Mouse (Mus musculus) adrenal gland, postnatal 36 days (tissue): ENCODE results near the gene Mapk8ip1. TPM values are rescaled to one million over a fixed set of nuclear protein-coding genes. Genes with fewer than 3 reads are reported as not detected.

Experiments used
- DNase-seq, 2 experiments: peaks; one replicate each; pipeline ENCODE4 v3.0.0; 2021; ENCODE audit warnings: mixed read lengths in 1 of 2
- total RNA-seq, 2 experiments: library from RNA; stranded (reverse); gene quantifications; 2 replicates each; pipeline ENCODE4 v1.2.3; 2021

Gene Mapk8ip1
- total RNA-seq, 2 experiments from 2014 or later = 30.9 to 35.1 TPM

DNA sequence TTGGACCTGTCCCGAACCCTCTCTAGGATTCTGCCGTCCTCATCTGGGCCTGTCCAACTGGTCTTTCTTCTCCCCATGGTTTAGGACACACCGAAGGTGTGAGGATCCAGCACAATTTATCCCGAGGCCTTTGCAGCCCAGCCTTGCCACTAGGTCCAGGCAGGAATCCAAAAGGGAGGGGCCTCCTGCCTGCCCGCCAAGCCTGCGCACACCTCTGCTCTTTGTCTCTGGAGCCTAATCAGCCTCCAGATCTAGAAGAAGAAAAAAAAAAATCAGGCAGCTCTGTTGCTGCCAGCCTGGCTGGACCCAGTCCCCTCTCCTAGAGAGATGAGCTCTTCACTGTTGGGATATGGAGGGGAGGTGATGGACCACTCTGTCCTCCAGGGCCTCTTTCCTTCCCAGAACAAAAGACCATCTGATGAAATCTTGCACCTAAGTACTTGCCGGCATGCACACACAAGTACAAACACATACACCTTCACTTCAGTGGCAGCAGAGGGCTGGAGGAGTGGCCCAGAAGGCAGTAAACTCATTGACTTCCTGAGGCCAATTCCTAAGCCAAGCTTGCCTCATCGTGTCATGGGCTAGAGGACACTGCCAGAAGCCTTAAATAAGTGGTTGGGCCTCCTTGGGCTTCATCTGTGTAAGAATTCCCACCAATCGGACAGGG is 28.2 kb downstream of the Mapk8ip1 start:
- DNase-seq = peak; percentile 76

DNA sequence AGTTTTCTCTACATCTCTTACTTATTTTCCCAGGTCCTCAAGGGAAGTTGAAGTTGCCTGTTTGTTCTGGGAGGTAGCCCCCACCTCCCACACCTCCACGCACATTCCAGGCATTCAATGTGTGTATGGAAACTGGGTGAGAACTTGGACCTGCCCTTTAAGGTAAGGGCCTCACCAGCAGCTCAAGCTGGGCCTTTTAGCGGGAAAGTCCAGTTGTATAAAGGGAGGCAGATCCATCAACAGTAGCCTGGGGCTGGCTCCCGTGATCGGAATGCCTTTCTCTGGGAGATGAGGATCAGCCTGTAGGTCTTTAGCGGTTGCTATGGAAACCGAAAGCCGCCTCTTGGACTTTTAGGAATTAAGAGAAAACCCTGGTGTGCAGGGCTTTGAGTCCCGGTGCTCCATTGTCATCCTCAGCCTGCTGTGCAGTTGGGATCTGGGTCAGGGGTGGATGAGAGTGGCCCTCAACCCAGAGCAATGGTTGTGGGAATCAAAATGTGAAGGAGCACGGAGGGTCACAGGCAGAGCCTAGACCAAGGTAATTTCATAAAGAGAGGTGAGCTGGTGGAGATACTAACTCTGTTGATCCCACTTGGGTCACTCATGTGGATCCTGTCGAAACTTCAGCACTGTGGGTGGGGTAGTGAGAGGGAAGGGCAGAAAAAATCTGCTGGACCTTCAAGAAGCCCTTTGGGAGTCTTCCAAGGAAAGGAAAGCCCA is 28.9 kb downstream of the Mapk8ip1 start:
- no peak for DNase-seq

DNA sequence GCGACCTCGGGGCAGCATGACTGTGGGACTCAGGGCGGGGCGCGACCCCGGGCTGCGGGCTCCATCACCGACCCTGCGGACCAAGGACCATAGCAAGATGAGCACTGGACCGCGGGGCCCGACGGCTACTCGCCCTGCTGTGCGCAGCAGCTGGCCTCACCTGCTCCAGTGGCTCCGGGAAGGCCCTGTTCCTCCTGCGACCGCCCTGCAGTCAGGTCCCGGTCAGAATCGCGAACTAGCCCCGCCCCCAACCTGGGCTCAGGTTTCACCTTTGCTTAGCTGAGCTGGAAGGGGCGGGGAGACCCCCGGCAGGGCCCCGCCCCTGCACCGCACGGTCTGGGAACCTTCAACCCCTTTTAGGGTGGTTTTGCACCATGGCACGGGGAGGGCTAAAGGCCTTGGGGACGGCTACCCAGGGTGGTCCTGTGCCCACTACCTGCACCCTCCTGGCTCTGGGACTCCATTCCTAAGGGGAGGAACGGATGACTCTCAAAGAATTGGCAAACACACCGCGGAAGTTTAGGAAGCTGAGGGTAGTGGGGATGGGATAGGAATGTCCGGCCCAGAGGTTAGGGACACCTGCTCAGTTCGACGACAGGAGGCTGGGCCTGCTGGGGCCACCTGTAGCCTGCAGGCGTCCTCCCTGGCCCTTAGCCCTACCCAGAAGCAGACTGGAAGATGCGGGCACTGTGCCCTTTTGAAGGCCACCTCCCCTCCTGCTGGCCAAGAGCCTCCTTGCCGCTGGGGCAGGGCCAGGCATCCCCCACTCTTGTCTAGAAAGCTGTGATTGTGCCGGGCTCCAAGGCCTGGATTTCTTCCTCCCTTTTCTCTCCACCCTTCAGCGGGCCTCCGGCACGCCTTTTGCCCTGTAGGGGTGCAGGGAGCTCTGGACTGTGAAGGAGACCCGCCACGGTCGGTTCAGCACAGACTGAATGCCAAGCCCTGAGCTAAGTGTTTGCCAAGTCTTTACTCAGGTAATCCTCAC is 29.9 kb downstream of the Mapk8ip1 start:
- DNase-seq = peak in 1 of 2 experiments; percentile 48

DNA sequence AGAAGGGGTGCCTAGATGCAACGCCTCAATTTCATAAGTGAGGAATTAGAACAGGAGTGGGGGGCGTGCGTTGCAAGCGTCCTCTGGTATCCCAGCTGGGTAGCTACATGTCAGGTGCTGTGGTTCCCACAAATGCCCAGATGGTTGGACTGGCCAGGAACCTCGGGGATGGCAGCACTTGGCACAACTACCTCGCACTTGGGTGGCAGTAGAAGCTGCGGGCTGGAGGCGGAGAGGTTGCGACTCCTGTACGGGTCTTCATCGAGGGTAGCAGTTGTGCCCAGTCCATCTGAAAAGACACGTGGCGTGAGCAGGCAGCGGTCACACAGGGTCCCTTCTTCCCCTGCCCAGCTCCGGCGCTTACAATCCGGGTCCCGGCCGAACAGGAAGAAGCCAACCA is 30.7 kb downstream of the Mapk8ip1 start:
- no peak for DNase-seq

DNA sequence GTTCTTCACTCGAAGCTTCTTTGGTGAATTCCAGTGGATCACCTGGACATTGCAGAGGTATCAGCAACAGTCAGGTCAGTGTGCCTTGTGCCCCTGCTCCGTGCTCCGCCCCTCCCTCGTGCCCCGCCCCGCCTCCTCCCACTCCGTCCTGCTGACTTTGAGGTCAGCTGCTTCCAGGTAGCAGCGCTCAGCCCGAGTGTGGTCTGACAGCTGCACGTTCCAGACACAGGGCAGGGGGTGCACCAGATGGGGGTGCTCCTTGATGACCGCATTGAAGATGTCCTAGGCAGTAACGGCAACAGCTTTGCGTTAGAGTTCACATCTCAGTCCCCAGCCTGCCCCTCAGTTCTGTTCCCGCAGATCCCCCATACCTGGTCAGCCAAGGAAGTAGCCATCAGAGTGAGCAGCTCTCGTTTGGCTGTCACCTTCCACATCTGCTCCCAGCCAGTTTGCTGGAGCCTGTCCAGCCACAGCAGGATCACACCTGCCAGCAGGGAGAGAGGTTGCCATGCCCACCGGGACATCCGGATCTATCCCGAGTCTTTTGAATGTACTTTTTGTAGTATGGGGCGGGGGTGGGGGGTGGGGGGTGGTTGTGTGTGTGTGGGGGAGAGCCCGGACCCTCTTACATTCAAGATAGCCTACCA is 33.6 kb downstream of the Mapk8ip1 start:
- DNase-seq = no peak

DNA sequence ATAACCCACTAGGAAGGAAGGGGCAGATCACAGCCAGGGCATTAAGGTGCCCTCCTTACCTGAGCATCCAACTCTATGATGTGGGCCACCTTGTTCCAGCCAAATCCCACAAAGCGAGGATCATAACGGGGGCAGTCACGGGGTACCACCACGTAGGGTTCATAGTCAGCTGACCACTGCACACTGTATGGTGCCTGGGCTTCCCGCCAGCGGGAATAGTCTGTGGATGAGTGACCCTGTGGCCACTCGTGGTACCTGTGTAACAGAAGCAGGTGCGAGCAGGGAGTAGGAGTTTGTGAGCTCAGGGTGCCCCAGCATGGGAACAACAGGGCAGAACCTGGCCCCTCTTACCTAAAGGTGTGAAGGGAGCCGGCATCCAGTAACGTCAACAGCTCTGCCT is 35.5 kb downstream of the Mapk8ip1 start:
- DNase-seq = no peak

DNA sequence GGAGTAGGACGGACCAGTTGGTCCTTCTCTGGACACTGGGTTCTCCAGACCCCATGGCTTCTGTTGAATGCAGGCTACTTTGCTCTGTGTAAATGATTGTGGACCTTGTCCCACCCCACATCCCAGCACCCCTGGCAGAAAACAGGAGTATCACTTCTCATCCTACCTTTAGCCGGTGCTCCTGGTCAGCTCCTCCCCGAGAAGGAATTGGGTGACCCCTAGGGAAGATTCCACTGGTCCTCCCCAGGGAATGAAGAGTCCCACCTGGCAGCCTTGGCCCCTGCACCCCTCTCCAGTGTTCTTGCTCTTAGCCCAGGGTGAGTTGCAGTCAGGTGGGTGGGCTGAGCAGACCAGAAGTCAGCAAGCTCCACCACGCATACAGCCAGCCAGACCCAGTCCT is 37.0 kb downstream of the Mapk8ip1 start:
- peak in 1 of 2 experiments; percentile 0 for DNase-seq

DNA sequence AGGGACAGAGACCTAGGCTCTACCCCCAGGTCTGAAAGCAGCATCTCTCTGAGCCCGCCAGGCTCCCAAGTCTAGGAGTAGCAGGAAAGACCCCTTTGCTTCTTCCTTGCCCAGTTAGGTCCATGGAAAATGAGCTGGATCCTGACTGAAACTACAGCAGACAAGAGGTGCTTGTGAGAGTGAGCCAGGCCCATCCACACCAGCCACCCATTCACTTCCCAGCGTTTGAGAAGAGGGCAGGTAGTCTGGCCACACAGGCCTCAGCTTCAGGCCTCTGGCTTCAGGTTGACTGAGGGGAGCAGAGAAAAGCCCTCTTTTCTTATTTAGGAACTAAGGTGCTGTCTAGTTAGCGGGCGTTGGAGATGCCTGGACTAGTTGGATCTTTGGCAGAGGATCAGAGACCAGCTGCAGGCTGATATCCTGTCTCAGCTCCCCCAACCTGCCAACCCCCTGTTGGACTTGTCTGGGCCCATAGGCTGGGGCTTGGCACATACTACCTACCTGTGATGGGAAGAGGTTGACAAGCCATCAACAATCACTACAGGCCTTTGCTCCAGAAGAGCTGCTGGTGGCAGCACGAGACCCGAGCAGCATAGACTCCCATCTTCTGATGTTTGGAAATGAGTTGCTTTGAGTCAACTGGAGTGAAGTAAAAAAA is 38.4 kb downstream of the Mapk8ip1 start:
- DNase-seq = no peak

DNA sequence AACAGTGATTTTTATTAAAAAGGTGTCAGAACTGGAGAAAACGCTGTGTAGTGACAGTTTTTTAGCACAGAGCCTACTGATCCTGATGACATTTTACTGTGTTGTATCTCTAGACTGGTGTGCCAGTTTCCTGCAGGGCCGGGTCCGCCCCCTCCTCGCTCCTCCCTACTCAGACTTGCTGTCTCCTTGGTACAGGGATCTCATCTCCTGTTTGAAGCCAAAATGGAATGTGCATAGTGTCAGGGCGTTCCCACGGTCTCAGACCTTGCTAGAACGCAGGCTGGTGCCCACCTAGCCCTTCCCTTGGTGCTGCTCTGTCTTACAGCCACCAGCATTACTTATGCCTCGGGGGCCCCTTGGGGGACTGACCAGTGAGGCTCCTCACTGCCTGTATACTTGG is 39.3 kb downstream of the Mapk8ip1 start:
- DNase-seq = peak; percentile 34 to 46

- DNase-seq = peak in 1 of 2 experiments; percentile 45
Observed at GRCm38 (mm10) chr2:92360893-92361292, 40.2 kb downstream of the Mapk8ip1 start.

GRCm38 (mm10) chr2:92360186-92360823 is 40.8 kb downstream of the Mapk8ip1 start:
- no peak for DNase-seq

DNA sequence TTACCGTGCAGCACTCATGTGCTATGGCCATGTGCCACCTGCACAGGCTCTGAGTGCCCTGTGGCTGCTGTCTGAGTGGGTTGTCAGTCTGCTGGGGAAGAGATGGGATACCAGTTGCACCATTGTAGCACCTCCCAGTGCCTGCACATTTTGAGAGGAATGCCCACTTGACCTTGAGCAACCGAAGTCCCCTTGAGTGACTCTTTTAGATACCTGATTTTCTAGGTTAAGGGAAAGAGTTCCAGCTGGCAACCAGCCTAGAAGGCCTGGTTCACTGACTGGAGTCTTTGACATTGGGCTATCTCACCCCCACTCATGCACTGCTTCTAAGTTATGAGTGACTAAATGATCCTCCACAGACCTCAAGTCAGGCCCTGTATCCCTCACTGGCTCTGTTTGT is 41.8 kb downstream of the Mapk8ip1 start:
- DNase-seq = no peak

DNA sequence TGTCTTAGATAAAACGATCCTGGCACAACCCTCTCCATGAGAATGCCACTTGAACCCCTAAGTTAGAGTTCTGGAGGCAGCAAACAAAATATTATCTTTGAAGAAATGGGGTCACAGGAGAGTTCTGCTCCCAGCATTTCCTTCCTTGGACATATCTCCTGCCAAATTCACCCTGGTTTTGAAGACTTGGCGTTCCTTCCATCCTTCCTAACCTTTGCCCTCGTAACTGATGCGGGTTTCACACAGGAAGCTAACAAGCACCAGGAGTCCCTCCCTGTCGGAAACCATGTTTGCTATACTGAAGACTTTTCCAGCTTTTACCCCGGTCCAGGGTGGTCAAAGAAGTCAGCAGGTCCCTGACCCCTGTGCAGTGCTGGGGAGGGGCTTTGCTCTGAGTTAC is 46.8 kb downstream of the Mapk8ip1 start:
- DNase-seq = no peak

- no peak for DNase-seq
Observed at GRCm38 (mm10) chr2:92353402-92353801, 47.7 kb downstream of the Mapk8ip1 start.

- peak; percentile 46 to 60 for DNase-seq
Observed at GRCm38 (mm10) chr2:92350686-92351085, 50.4 kb downstream of the Mapk8ip1 start.

DNA sequence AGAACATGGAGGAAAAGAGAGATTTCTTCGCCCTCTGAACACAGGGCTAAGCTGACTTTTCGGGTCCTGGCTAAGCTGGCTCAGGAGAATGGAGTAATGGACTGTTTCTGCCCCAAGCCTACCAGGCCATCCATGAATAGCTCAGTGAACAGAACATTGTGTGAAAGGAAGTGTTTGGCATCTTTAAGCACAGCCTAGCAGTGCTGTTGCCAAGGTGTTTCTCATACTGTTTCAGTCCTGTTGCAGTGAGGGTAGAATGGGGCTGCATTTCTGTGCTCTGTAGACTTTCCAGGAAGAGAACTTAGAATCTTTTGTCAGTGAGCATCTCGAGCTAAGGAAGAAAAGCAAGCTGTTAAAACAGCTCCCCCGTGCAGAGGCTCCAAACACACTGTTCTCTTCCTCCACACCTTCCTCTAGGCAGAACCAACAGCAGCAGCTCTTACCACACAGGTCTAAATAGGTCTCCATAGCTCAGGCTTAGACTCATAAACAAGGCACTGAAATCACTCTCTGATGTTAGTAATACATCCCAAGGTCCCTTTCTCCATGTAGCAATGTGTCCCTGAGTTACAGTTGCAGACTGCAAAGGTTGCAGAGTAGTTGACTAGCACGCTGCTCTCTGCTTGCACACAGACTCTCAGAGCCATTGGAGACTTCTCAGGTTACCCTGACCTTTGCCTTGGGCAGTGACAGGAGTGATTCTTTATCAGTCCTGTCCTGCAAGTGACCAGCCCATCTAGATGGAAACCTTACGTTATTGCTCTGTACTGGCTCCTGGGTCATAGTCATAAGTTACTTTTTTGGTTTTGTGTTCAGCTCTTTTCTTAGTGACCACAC is 51.3 kb downstream of the Mapk8ip1 start:
- DNase-seq = peak; percentile 74 to 79

DNA sequence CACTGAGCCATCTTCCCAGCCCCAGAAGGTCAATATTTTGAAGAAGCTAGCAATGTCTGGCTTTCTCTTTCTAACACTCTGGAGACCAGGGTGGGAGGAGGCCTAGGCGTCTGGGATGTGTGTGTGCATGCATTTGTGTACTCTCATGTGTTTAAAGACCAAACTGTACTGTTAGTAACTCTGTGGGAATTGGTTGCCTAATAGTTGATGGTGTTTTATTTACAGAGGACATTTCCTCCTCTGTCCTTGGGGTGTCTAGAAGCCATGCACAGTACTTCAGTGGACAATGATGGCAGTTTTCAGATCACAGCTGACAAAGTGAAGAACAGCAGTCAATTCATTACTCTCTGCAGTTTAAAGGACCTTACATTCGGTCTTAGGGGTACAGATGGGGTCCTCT is 53.9 kb downstream of the Mapk8ip1 start:
- no peak for DNase-seq

DNA sequence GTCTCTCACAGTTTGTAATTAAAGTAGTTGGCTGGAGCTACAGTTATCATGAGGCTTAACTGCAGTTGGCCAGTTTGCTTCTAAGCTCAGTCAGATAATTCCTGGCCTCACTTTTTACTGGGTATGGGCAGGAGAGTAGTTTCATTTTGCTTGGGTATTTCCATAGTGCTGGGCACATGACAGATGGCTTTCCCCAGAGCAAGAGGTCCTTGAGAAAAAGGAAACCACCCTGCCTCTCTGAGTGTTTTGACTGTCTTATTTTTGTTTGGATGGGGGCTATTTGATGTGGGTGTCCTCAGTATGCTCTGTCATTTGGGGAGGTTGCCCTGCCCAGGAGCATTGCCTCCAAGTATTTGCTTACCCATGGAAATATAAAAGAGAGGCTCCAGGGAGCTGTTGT is 58.6 kb downstream of the Mapk8ip1 start:
- DNase-seq = no peak
